Mouse (Mus musculus) lung, postnatal 0 days (tissue): ENCODE measurements around the gene Prox2. TPM values are rescaled to one million over a fixed set of nuclear protein-coding genes. Genes with fewer than 3 reads are reported as not detected.

Experiments
- ATAC-seq: fragments of 200-750 bp; cut with Nextera tagmentation; 2 replicates; pipeline ENCODE4 v1.8.0; 2017; ENCODE audit warnings: moderate library complexity
- DNase-seq: peaks from one replicate; pipeline ENCODE4 v3.0.0-alpha.2; 2016; ENCODE audit warnings: low spot score
- H3K27ac ChIP-seq: fragments of 300-500 bp; sonication (generic); 2 replicates; pipeline ENCODE4 v1.5.1; 2014; ENCODE audit warnings: antibody characterized with exemption, mild to moderate bottlenecking, low read length, mixed read lengths
- H3K27me3 ChIP-seq: fragments of 300-500 bp; sonication (generic); replicated peaks from 2 replicates; pipeline ENCODE4 v1.6.1; 2014; ENCODE audit warnings: low read length, mixed read lengths; ENCODE audit not compliant: insufficient read depth
- H3K36me3 ChIP-seq: fragments of 300-500 bp; sonication (generic); 2 replicates; pipeline ENCODE4 v1.6.1; 2014; ENCODE audit warnings: low read length, mixed read lengths; ENCODE audit not compliant: insufficient read depth
- H3K4me1 ChIP-seq: fragments of 300-500 bp; sonication (generic); 2 replicates; pipeline ENCODE4 v1.6.1; 2014; ENCODE audit warnings: antibody characterized with exemption, low read depth, low read length, mixed read lengths; ENCODE audit not compliant: insufficient read depth
- H3K4me2 ChIP-seq: fragments of 300-500 bp; sonication (generic); replicated peaks from 2 replicates; pipeline ENCODE4 v1.6.1; 2014; ENCODE audit warnings: low read depth, mild to moderate bottlenecking, low read length, moderate library complexity, mixed read lengths
- H3K4me3 ChIP-seq: fragments of 300-500 bp; sonication (generic); 2 replicates; pipeline ENCODE4 v1.5.1; 2014; ENCODE audit warnings: low read depth, low read length
- H3K9ac ChIP-seq: fragments of 300-500 bp; sonication (generic); replicated peaks from 2 replicates; pipeline ENCODE4 v1.6.1; 2014; ENCODE audit warnings: low read depth, mild to moderate bottlenecking
- H3K9me3 ChIP-seq: fragments of 300-500 bp; sonication (generic); 2 replicates; pipeline ENCODE4 v1.6.1; 2016; ENCODE audit warnings: low read length, mixed read lengths
- CTCF ChIP-seq: IDR thresholded peaks from 2 replicates; pipeline ENCODE4 v1.5.1; 2016; ENCODE audit warnings: antibody characterized with exemption, mild to moderate bottlenecking
- EP300 ChIP-seq: IDR thresholded peaks from 2 replicates; pipeline ENCODE4 v1.6.1; 2016; ENCODE audit warnings: antibody characterized with exemption, mild to moderate bottlenecking, control low read depth
- WGBS: fragments of 180-500 bp; shearing (Covaris S2); extraction: QIAGEN DNeasy Blood & Tissue Kit; methylation state at CpG from one replicate; pipeline ENCODE4 v1.1.7; 2014; 5-methylcytosine and 5-hydroxymethylcytosine counted together
- polyA plus RNA-seq: library from polyadenylated mRNA; unstranded; fragments of >200 nt; fragmentation: Nextera tagmentation; extraction: Ambion mirVana; gene quantifications from 2 replicates; pipeline ENCODE4 v1.2.1, GENCODE M21; 2015

Gene Prox2
- polyA plus RNA-seq, 1 experiment from 2014 or later, result 3.7 TPM

DNA sequence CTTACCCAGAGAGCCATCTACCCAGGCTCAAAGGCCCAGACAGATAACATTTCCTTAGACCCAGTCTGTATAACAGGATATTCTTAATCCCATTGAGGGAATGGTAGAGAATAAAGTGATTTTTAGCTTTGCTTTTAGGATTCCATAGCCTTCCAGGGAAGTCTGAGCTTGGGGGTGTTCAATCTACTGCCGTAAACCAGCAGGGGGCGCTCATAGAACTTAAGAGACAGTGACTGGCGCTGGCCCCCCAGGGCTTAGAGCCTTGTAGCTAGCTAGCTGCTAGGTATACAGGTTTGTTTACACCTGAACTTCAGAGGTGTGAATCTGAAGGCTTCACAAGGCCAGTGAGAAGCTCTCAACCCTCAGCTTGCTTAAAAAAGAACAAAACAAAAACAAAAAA, 18.3 kb downstream of the Prox2 start:
- H3K27me3 ChIP-seq, result no peaks in the 10 kb centered on the region
- H3K9me3 ChIP-seq, result no peaks in the 10 kb centered on the region
- H3K4me1 ChIP-seq, result 0 out of 2 replicates have a peak, but pooled peaks cover 3% of the 10 kb centered on the region
- no peak overlapping the region for H3K4me2 ChIP-seq
- no peak overlapping the region for H3K9ac ChIP-seq
- 6% methylated on average over 3 of the region's 3 CpGs for WGBS
- no peaks in the 10 kb centered on the region for H3K36me3 ChIP-seq
- DNase-seq, result peak; percentile 86
- no peak overlapping the region for H3K4me3 ChIP-seq
- TF ChIP-seq EP300, result no peak
- peak; percentile 77 for TF ChIP-seq CTCF
- no peak overlapping the region for H3K27ac ChIP-seq
- ATAC-seq, result peak; percentile 49; the same call in 1 of the 2 replicates

- H3K9ac ChIP-seq, result no peak overlapping the region
- no peak overlapping the region for H3K4me3 ChIP-seq
- WGBS, result 78% methylated on average over 3 of the region's 3 CpGs
- no peak for DNase-seq
- ATAC-seq, result no peak
- H3K4me1 ChIP-seq, result 0 out of 2 replicates have a peak, but pooled peaks cover 3% of the 10 kb centered on the region
- H3K9me3 ChIP-seq, result no peaks in the 10 kb centered on the region
- no peak for TF ChIP-seq CTCF
- no peak for TF ChIP-seq EP300
- no peak overlapping the region for H3K27ac ChIP-seq
- H3K4me2 ChIP-seq, result no peak overlapping the region
- no peaks in the 10 kb centered on the region for H3K27me3 ChIP-seq
- H3K36me3 ChIP-seq, result no peaks in the 10 kb centered on the region
Observed at GRCm38 (mm10) chr12:85091190-85091589, 19.4 kb downstream of the Prox2 start.

GRCm38 (mm10) chr12:85087845-85088244, 22.7 kb downstream of the Prox2 start:
- no peak for DNase-seq
- no peak overlapping the region for H3K4me2 ChIP-seq
- no peak overlapping the region for H3K9ac ChIP-seq
- no peak overlapping the region for H3K4me3 ChIP-seq
- 91% methylated on average over 12 of the region's 12 CpGs for WGBS
- no peak for ATAC-seq
- TF ChIP-seq CTCF, result no peak
- TF ChIP-seq EP300, result no peak
- H3K27me3 ChIP-seq, result no peaks in the 10 kb centered on the region
- no peaks in the 10 kb centered on the region for H3K4me1 ChIP-seq
- no peaks in the 10 kb centered on the region for H3K36me3 ChIP-seq
- no peak overlapping the region for H3K27ac ChIP-seq
- no peaks in the 10 kb centered on the region for H3K9me3 ChIP-seq

DNA sequence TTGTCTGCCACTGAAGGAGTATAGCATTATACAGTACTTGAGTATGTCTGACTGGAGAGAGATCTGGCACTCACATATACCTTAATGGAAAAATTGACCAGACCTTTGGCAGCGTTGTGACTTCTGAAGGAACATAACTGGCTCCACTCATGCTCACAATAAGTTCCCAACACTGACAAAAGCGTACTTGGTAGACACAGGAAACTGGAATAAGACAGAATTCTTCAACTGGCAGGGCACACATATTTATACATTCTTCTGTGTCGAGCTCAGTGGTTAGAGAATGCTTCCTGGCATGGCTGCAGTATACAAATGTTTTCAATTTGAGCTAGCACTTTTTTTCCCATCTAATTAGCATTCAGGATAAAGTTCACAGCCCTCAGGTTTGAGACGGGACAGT, 25.6 kb downstream of the Prox2 start:
- peak; percentile 46; the same call in 1 of the 2 replicates for ATAC-seq
- Histone ChIP-seq H3K4me3 (no peak overlapping the region), H3K27me3 (no peaks in the 10 kb centered on the region), H3K4me1 (no peaks in the 10 kb centered on the region), H3K36me3 (no peaks in the 10 kb centered on the region), H3K27ac (no peak overlapping the region), H3K9me3 (no peaks in the 10 kb centered on the region), H3K4me2 (no peak overlapping the region), H3K9ac (no peak overlapping the region)
- no peak for DNase-seq
- TF ChIP-seq CTCF (no peak), EP300 (no peak)
- 70% methylated on average over 4 of the region's 4 CpGs for WGBS

DNA sequence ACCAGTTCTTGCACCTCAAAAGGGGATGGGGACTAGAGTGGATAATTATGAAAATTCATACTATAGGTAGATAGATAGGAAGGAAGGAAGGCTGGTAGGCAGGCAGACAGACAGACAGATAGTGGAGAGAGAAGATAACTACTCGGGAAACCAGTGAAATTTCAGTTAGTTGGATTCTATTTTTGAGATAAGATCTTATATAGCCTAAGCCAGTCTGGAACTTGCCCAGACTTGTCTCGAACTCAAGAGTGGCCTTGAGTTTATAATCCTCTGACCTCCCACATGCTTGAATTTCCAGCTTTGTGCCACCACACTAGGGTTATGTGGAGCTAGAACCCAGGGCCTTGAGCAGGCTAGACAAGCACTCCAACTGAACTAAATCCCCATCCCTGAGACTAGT, 26.3 kb downstream of the Prox2 start:
- no peaks in the 10 kb centered on the region for H3K27me3 ChIP-seq

DNA sequence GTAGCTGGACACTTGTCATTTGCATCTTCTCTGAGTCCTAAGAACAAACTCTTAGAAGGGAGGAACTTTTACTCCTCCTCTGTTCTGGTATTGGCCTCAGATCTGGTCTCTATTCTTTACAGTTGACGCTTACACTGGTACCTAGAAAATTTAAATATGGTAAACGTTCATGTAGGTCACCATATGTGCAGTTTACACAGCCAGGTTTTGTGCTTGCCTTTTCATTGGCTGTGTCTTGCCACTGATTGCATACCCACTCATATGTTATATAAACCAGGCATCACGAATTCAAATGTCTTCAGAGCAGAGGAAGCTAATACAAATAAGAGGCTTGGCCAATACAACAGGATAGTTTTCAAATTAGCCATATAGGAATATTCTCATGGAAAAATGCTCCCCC, 33.5 kb downstream of the Prox2 start:
- DNase-seq (no peak), ATAC-seq (no peak)
- Histone ChIP-seq H3K9me3 (no peaks in the 10 kb centered on the region), H3K4me1 (no peaks in the 10 kb centered on the region), H3K4me3 (no peak overlapping the region), H3K4me2 (no peak overlapping the region), H3K27ac (no peak overlapping the region), H3K9ac (no peak overlapping the region), H3K27me3 (no peaks in the 10 kb centered on the region), H3K36me3 (peaks cover 7% of the 10 kb centered on the region; the same call in 1 of the 2 replicates)
- WGBS, result 83% methylated on average over 3 of the region's 3 CpGs
- TF ChIP-seq CTCF, result no peak
- TF ChIP-seq EP300, result no peak

More for the DNA sequence above, 26.3 kb downstream of the Prox2 start:
- no peaks in the 10 kb centered on the region for H3K9me3 ChIP-seq
- no peaks in the 10 kb centered on the region for H3K4me1 ChIP-seq
- no peak overlapping the region for H3K4me2 ChIP-seq
- no peak overlapping the region for H3K27ac ChIP-seq
- H3K36me3 ChIP-seq, result no peaks in the 10 kb centered on the region
- no peak overlapping the region for H3K4me3 ChIP-seq
- WGBS, result 58% methylated on average over 2 of the region's 2 CpGs
- ATAC-seq, result no peak
- TF ChIP-seq EP300 (no peak), CTCF (no peak)
- no peak overlapping the region for H3K9ac ChIP-seq
- no peak for DNase-seq

GRCm38 (mm10) chr12:85071043-85071442, 39.5 kb downstream of the Prox2 start:
- Histone ChIP-seq H3K27me3 (no peaks in the 10 kb centered on the region), H3K4me3 (no peak overlapping the region), H3K9me3 (no peaks in the 10 kb centered on the region), H3K4me1 (no peaks in the 10 kb centered on the region), H3K9ac (no peak overlapping the region), H3K36me3 (peaks cover 25% of the 10 kb centered on the region; the same call in 1 of the 2 replicates), H3K27ac (no peak overlapping the region), H3K4me2 (no peak overlapping the region)
- no peak for DNase-seq
- ATAC-seq, result no peak
- TF ChIP-seq EP300 (no peak), CTCF (no peak)
